In genomic region chr13:54503278-54503603, GRCm38 (mm10) we compare ENCODE assay signal across 8 mouse cellular contexts. TPM values are rescaled to one million over a fixed set of nuclear protein-coding genes. Genes with fewer than 3 reads are reported as not detected.
DNase-seq lines count a peak whose midpoint lies in the region; ATAC-seq and TF ChIP-seq lines count a peak whose summit lies in the region.

No protein-coding gene starts in this region.

- TF ChIP-seq EP300 in ES-Bruce4 (IDR thresholded peaks at IDR 0.05; ENCODE audit: insufficient read depth, low read depth, low read length) = no peak

- ATAC-seq in heart, embryonic 11.5 days (replicated peaks; ENCODE audit: insufficient number of reproducible peaks, low FRiP score, low TSS enrichment) = no peak; the same call in 1 of the 2 replicates
- no peak; the same call in 1 of the 2 replicates for ATAC-seq in forebrain, postnatal 0 days

- no peak for TF ChIP-seq CTCF in ES-Bruce4 (IDR thresholded peaks at IDR 0.05; ENCODE audit: low read depth, low read length)
- no peak for TF ChIP-seq CTCF in forebrain, postnatal 0 days (IDR thresholded peaks at IDR 0.05; ENCODE audit: low read depth)

- 0 out of 2 replicates have a peak overlapping the region, but pooled peaks have one; percentile 49 for H3K9ac ChIP-seq in heart, embryonic 11.5 days (ENCODE audit: low read depth, low read length)
- H3K9ac ChIP-seq in ES-Bruce4 (ENCODE audit: low read depth, poor library complexity, severe bottlenecking) = peak overlapping the region; percentile 93
- H3K9ac ChIP-seq in forebrain, postnatal 0 days = peak overlapping the region; percentile 94

- H3K27me3 ChIP-seq in heart, embryonic 11.5 days (ENCODE audit: control insufficient read depth, insufficient read depth, low read length) = no peaks in the 10 kb centered on the region
- no peaks in the 10 kb centered on the region for H3K27me3 ChIP-seq in ES-Bruce4 (ENCODE audit: control insufficient read depth, insufficient read depth, low read length, poor library complexity, severe bottlenecking)
- no peaks in the 10 kb centered on the region; the same call in 1 of the 2 replicates for H3K27me3 ChIP-seq in forebrain, postnatal 0 days (ENCODE audit: insufficient read depth, low read length)
- peaks cover 4% of the 10 kb centered on the region for H3K27me3 ChIP-seq in megakaryocyte, embryonic 14.5 days (replicated peaks)

- H3K27ac ChIP-seq in heart, embryonic 11.5 days (ENCODE audit: low read depth, low read length) = no peak overlapping the region
- H3K27ac ChIP-seq in ES-Bruce4 (ENCODE audit: insufficient read depth, low read length) = no peak overlapping the region
- H3K27ac ChIP-seq in forebrain, postnatal 0 days (ENCODE audit: low read depth, low read length) = peak overlapping the region; percentile 85

- peak overlapping the region; percentile 89 for H3K4me2 ChIP-seq in heart, embryonic 11.5 days
- H3K4me2 ChIP-seq in forebrain, postnatal 0 days (ENCODE audit: low read depth) = peak overlapping the region; percentile 81

- H3K9me3 ChIP-seq in heart, embryonic 11.5 days (replicated peaks; ENCODE audit: control insufficient read depth, low read length) = no peaks in the 10 kb centered on the region
- H3K9me3 ChIP-seq in ES-Bruce4 (replicated peaks; ENCODE audit: control insufficient read depth, insufficient read depth, low read length, poor library complexity, severe bottlenecking) = no peaks in the 10 kb centered on the region
- no peaks in the 10 kb centered on the region for H3K9me3 ChIP-seq in forebrain, postnatal 0 days (ENCODE audit: low read length)
- H3K9me3 ChIP-seq in megakaryocyte, embryonic 14.5 days = no peaks in the 10 kb centered on the region

- 1% methylated on average over 14 of the region's 14 CpGs for WGBS in heart, embryonic 11.5 days (ENCODE audit: insufficient replicate concordance)
- WGBS in forebrain, postnatal 0 days = under 1% methylated on average over 14 of the region's 14 CpGs

- H3K4me3 ChIP-seq in heart, embryonic 11.5 days (ENCODE audit: low read depth, low read length) = peak overlapping the region; percentile 56
- H3K4me3 ChIP-seq in ES-Bruce4 (ENCODE audit: low read depth, low read length) = peak overlapping the region; percentile 77
- H3K4me3 ChIP-seq in forebrain, postnatal 0 days (ENCODE audit: low read depth, low read length) = peak overlapping the region; percentile 75
- H3K4me3 ChIP-seq in megakaryocyte, embryonic 14.5 days (replicated peaks) = peak overlapping the region; percentile 94

- H3K36me3 ChIP-seq in heart, embryonic 11.5 days (ENCODE audit: control insufficient read depth, insufficient read depth, low read length) = no peaks in the 10 kb centered on the region
- H3K36me3 ChIP-seq in ES-Bruce4 (ENCODE audit: control insufficient read depth, insufficient read depth, low read length, poor library complexity, severe bottlenecking) = no peaks in the 10 kb centered on the region
- H3K36me3 ChIP-seq in forebrain, postnatal 0 days (ENCODE audit: insufficient read depth) = no peaks in the 10 kb centered on the region
- no peaks in the 10 kb centered on the region for H3K36me3 ChIP-seq in megakaryocyte, embryonic 14.5 days (replicated peaks; ENCODE audit: low read length)

- DNase-seq in heart, postnatal 10 days = no peak
- DNase-seq in forebrain, postnatal 0 days = no peak
- no peak for DNase-seq in urinary bladder, postnatal 36 days (ENCODE audit: low spot score in 2 of 2)
- DNase-seq in frontal cortex, postnatal 14 days (ENCODE audit: low spot score in 2 of 2) = no peak
- DNase-seq in frontal cortex, adult 2 months (ENCODE audit: extremely low spot score in 1 of 2, low spot score in 1 of 2) = no peak

- no peak for TF ChIP-seq POLR2A in ES-Bruce4 (IDR thresholded peaks at IDR 0.05; ENCODE audit: insufficient read depth, low read length)

- peaks cover 14% of the 10 kb centered on the region for H3K4me1 ChIP-seq in heart, embryonic 11.5 days (ENCODE audit: control insufficient read depth, insufficient read depth, low read length)
- no peaks in the 10 kb centered on the region for H3K4me1 ChIP-seq in ES-Bruce4 (ENCODE audit: control insufficient read depth, insufficient read depth, low read length)
- peaks cover 8% of the 10 kb centered on the region; the same call in 1 of the 2 replicates for H3K4me1 ChIP-seq in forebrain, postnatal 0 days (ENCODE audit: insufficient read depth)
- peaks cover 42% of the 10 kb centered on the region for H3K4me1 ChIP-seq in megakaryocyte, embryonic 14.5 days

- intact Hi-C loops in heart, postnatal 10 days (cut with DNase I) = no loop called here

RNA-seq across cellular contexts. Expression of gene Simc1, which starts 0.3 kb away (rescaled TPM):
- 7.0 and 7.6 TPM in 2 replicates for polyA plus RNA-seq in heart, embryonic 11.5 days (2014; fragmentation: Nextera tagmentation; extraction: Ambion mirVana)
- total RNA-seq in heart, postnatal 10 days (2021) = 1 to 10 TPM; 3.0 to 4.7 TPM
- polyA plus RNA-seq in ES-Bruce4 (2011; ENCODE audit: insufficient read depth, insufficient read length, low read depth, missing spikeins) = 19.1 and 22.8 TPM in 2 replicates
- total RNA-seq in forebrain, postnatal 0 days (2014; rRNA removed) = 21.2 and 21.7 TPM in 2 replicates
- polyA plus RNA-seq in forebrain, postnatal 0 days (2015; fragmentation: Nextera tagmentation; extraction: Ambion mirVana) = 7.4 and 9.1 TPM in 2 replicates
- polyA plus RNA-seq in megakaryocyte, embryonic 14.5 days (2012; ENCODE audit: insufficient read depth, low replicate concordance) = 0.06 TPM in 1 of 2 replicates, not detected in the other
- 17.1 and 18.6 TPM in 2 replicates for polyA plus RNA-seq in frontal cortex, adult 2 months (2012; rRNA removed)

RNA-seq across cellular contexts. Expression of gene Thoc3, which starts 34.6 kb away (rescaled TPM):
- 98.8 and 99.7 TPM in 2 replicates for polyA plus RNA-seq in heart, embryonic 11.5 days (2014; fragmentation: Nextera tagmentation; extraction: Ambion mirVana)
- total RNA-seq in heart, postnatal 10 days (2021) = 10 to 100 TPM; 33.3 to 34.0 TPM
- polyA plus RNA-seq in ES-Bruce4 (2011; ENCODE audit: insufficient read depth, insufficient read length, low read depth, missing spikeins) = 38.7 and 41.5 TPM in 2 replicates
- 51.5 and 57.0 TPM in 2 replicates for total RNA-seq in forebrain, postnatal 0 days (2014; rRNA removed)
- 102 and 108 TPM in 2 replicates for polyA plus RNA-seq in forebrain, postnatal 0 days (2015; fragmentation: Nextera tagmentation; extraction: Ambion mirVana)
- polyA plus RNA-seq in megakaryocyte, embryonic 14.5 days (2012; ENCODE audit: insufficient read depth, low replicate concordance) = 57.4 and 77.1 TPM in 2 replicates
- 24.4 and 25.0 TPM in 2 replicates for polyA plus RNA-seq in frontal cortex, adult 2 months (2012; rRNA removed)
